Mouse (Mus musculus) hindbrain, embryonic 16.5 days (tissue): Measurements from ENCODE around the gene Wsb2. TPM values are rescaled to one million over a fixed set of nuclear protein-coding genes. Genes with fewer than 3 reads are reported as not detected.
"Not testable (repeated sequence)": the region's sequence is repeated elsewhere in the genome, so short reads cannot be mapped to it uniquely, and the experiment has no call there.

Experiments used
- ATAC-seq: fragments of 200-750 bp; cut with Nextera tagmentation; 2 replicates; pipeline ENCODE4 v1.8.0; 2017; ENCODE audit warnings: moderate TSS enrichment, moderate library complexity
- H3K27ac ChIP-seq: fragments of 300-500 bp; sonication (generic); 2 replicates; pipeline ENCODE4 v1.5.1; 2014; ENCODE audit warnings: low read depth, mild to moderate bottlenecking, control low read depth, low read length, moderate library complexity
- H3K27me3 ChIP-seq: fragments of 300-500 bp; sonication (generic); replicated peaks from 2 replicates; pipeline ENCODE4 v1.6.1; 2014; ENCODE audit warnings: low read length; ENCODE audit not compliant: control insufficient read depth, insufficient read depth
- H3K36me3 ChIP-seq: fragments of 300-500 bp; sonication (generic); 2 replicates; pipeline ENCODE4 v1.6.1; 2014; ENCODE audit warnings: mild to moderate bottlenecking, low read length, moderate library complexity, mixed read lengths; ENCODE audit not compliant: control insufficient read depth, insufficient read depth
- H3K4me1 ChIP-seq: fragments of 300-500 bp; sonication (generic); 2 replicates; pipeline ENCODE4 v1.6.1; 2014; ENCODE audit warnings: low read depth, low read length; ENCODE audit not compliant: control insufficient read depth, insufficient read depth
- H3K4me2 ChIP-seq: fragments of 300-500 bp; sonication (generic); 2 replicates; pipeline ENCODE4 v1.6.1; 2014; ENCODE audit warnings: mild to moderate bottlenecking, low read length, control low read depth, moderate library complexity
- H3K4me3 ChIP-seq: fragments of 300-500 bp; sonication (generic); 2 replicates; pipeline ENCODE4 v1.5.1; 2014; ENCODE audit warnings: mild to moderate bottlenecking, low read length, control low read depth, moderate library complexity
- H3K9ac ChIP-seq: fragments of 300-500 bp; sonication (generic); 2 replicates; pipeline ENCODE4 v1.6.1; 2014; ENCODE audit warnings: low read depth, mild to moderate bottlenecking, control low read depth, low read length, moderate library complexity
- H3K9me3 ChIP-seq: fragments of 300-500 bp; sonication (generic); 2 replicates; pipeline ENCODE4 v1.6.1; 2014; ENCODE audit warnings: mild to moderate bottlenecking, low read length, moderate library complexity; ENCODE audit not compliant: control insufficient read depth
- WGBS: fragments of 180-500 bp; shearing (Covaris S2); extraction: QIAGEN DNeasy Blood & Tissue Kit; methylation state at CpG from one replicate; pipeline ENCODE4 v1.1.7; 2014; 5-methylcytosine and 5-hydroxymethylcytosine counted together
- polyA plus RNA-seq: library from polyadenylated mRNA; unstranded; fragments of >200 nt; fragmentation: Nextera tagmentation; extraction: Ambion mirVana; gene quantifications from 2 replicates; pipeline ENCODE4 v1.2.1, GENCODE M21; 2015

Gene Wsb2
- polyA plus RNA-seq, 1 experiment from 2014 or later, result 200 TPM

GRCm38 (mm10) chr5:117374372-117375049, 17.4 kb downstream of the Wsb2 start:
- Histone ChIP-seq H3K9ac (no peak overlapping the region), H3K4me2 (no peak overlapping the region), H3K9me3 (no peaks in the 10 kb centered on the region), H3K4me1 (no peaks in the 10 kb centered on the region), H3K27me3 (no peaks in the 10 kb centered on the region), H3K27ac (no peak overlapping the region), H3K36me3 (peaks cover 45% of the 10 kb centered on the region), H3K4me3 (no peak overlapping the region)
- WGBS, result 91% methylated on average over 7 of the region's 7 CpGs
- ATAC-seq, result no peak

- Histone ChIP-seq H3K27me3 (no peaks in the 10 kb centered on the region), H3K36me3 (peaks cover 40% of the 10 kb centered on the region), H3K4me2 (no peak overlapping the region), H3K27ac (no peak overlapping the region), H3K9ac (no peak overlapping the region), H3K4me3 (no peak overlapping the region), H3K4me1 (no peaks in the 10 kb centered on the region), H3K9me3 (no peaks in the 10 kb centered on the region)
- ATAC-seq, result no peak
- WGBS, result 75% methylated on average over 11 of the region's 11 CpGs
Observed at GRCm38 (mm10) chr5:117376331-117376761, 19.2 kb downstream of the Wsb2 start.

GRCm38 (mm10) chr5:117377731-117378130, 20.6 kb downstream of the Wsb2 start:
- ATAC-seq, H3K27ac ChIP-seq, H3K9ac ChIP-seq, H3K4me1 ChIP-seq, H3K9me3 ChIP-seq, H3K4me3 ChIP-seq, H3K27me3 ChIP-seq, H3K4me2 ChIP-seq: not testable (repeated sequence)
- WGBS, result 95% methylated on average over 14 of the region's 14 CpGs
- peaks cover 34% of the 10 kb centered on the region for H3K36me3 ChIP-seq

GRCm38 (mm10) chr5:117380199-117380598, 23.1 kb downstream of the Wsb2 start:
- peaks cover 28% of the 10 kb centered on the region for H3K36me3 ChIP-seq
- no peaks in the 10 kb centered on the region for H3K4me1 ChIP-seq
- no peak overlapping the region for H3K4me2 ChIP-seq
- no peaks in the 10 kb centered on the region for H3K9me3 ChIP-seq
- no peak overlapping the region for H3K9ac ChIP-seq
- no peak overlapping the region for H3K27ac ChIP-seq
- no peak for ATAC-seq
- no peaks in the 10 kb centered on the region for H3K27me3 ChIP-seq
- H3K4me3 ChIP-seq, result no peak overlapping the region
- 84% methylated on average over 4 of the region's 4 CpGs for WGBS

GRCm38 (mm10) chr5:117381785-117382184, 24.7 kb downstream of the Wsb2 start:
- Histone ChIP-seq H3K4me1 (no peaks in the 10 kb centered on the region), H3K9ac (no peak overlapping the region), H3K4me2 (no peak overlapping the region), H3K9me3 (no peaks in the 10 kb centered on the region), H3K27ac (no peak overlapping the region), H3K36me3 (peaks cover 22% of the 10 kb centered on the region), H3K4me3 (no peak overlapping the region), H3K27me3 (no peaks in the 10 kb centered on the region)
- 73% methylated on average over 7 of the region's 7 CpGs for WGBS
- no peak for ATAC-seq

GRCm38 (mm10) chr5:117383198-117383597, 26.1 kb downstream of the Wsb2 start:
- 66% methylated on average over 12 of the region's 12 CpGs for WGBS
- H3K36me3 ChIP-seq, result peaks cover 17% of the 10 kb centered on the region; the same call in 1 of the 2 replicates
- ATAC-seq, result no peak

GRCm38 (mm10) chr5:117388296-117388751, 31.2 kb downstream of the Wsb2 start:
- ATAC-seq, result peak; percentile 17; the same call in 1 of the 2 replicates
- 13% methylated on average over 16 of the region's 16 CpGs for WGBS
- Histone ChIP-seq H3K27me3 (no peaks in the 10 kb centered on the region), H3K9ac (peak overlapping the region; percentile 84), H3K27ac (no peak overlapping the region), H3K4me3 (peak overlapping the region; percentile 67), H3K4me2 (peak overlapping the region; percentile 85), H3K9me3 (no peaks in the 10 kb centered on the region), H3K4me1 (peaks cover 2% of the 10 kb centered on the region), H3K36me3 (peaks cover 4% of the 10 kb centered on the region; the same call in 1 of the 2 replicates)

More at GRCm38 (mm10) chr5:117383198-117383597, 26.1 kb downstream of the Wsb2 start:
- H3K9ac ChIP-seq, result no peak overlapping the region
- H3K4me3 ChIP-seq, result no peak overlapping the region
- no peak overlapping the region for H3K4me2 ChIP-seq
- H3K27me3 ChIP-seq, result no peaks in the 10 kb centered on the region
- H3K9me3 ChIP-seq, result no peaks in the 10 kb centered on the region
- H3K27ac ChIP-seq, result no peak overlapping the region
- H3K4me1 ChIP-seq, result peaks cover 2% of the 10 kb centered on the region

- under 1% methylated on average over 30 of the region's 44 CpGs for WGBS
- peak within 1 kb of the TSS; percentile 67 for H3K4me3 ChIP-seq
- peak within 1 kb of the TSS; percentile 73 for H3K27ac ChIP-seq
- peak within 1 kb of the TSS; percentile 85 for H3K4me2 ChIP-seq
- peaks cover 2% of the 10 kb centered on the region for H3K4me1 ChIP-seq
- H3K27me3 ChIP-seq, result no peaks in the 10 kb centered on the region
- H3K36me3 ChIP-seq, result peaks cover 4% of the 10 kb centered on the region; the same call in 1 of the 2 replicates
- ATAC-seq, result peak; percentile 97
- H3K9me3 ChIP-seq, result no peaks in the 10 kb centered on the region
- peak within 1 kb of the TSS; percentile 84 for H3K9ac ChIP-seq
Observed at GRCm38 (mm10) chr5:117388877-117389276, 31.8 kb downstream of the Wsb2 start, which contains the start of gene Rfc5. Gene Rfc5 (minus strand): TSS chr5:117389047.

GRCm38 (mm10) chr5:117390895-117391294, 33.8 kb downstream of the Wsb2 start:
- H3K36me3 ChIP-seq, result no peaks in the 10 kb centered on the region
- H3K9me3 ChIP-seq, result no peaks in the 10 kb centered on the region
- peaks cover 2% of the 10 kb centered on the region for H3K4me1 ChIP-seq
- H3K4me2 ChIP-seq, result no peak overlapping the region
- no peaks in the 10 kb centered on the region for H3K27me3 ChIP-seq
- no peak overlapping the region for H3K27ac ChIP-seq
- H3K9ac ChIP-seq, result no peak overlapping the region
- no peak overlapping the region for H3K4me3 ChIP-seq
- 100% methylated on average over 1 of the region's 1 CpGs for WGBS
- no peak for ATAC-seq
